Mouse (Mus musculus): Measurements from ENCODE around the gene Tubb4b. TPM values are rescaled to one million over a fixed set of nuclear protein-coding genes. Genes with fewer than 3 reads are reported as not detected.

Gene Tubb4b
- polyA plus RNA-seq (2017; shearing (Covaris generic)) = 100 to 1,000 TPM; 172 to 185 TPM

DNA sequence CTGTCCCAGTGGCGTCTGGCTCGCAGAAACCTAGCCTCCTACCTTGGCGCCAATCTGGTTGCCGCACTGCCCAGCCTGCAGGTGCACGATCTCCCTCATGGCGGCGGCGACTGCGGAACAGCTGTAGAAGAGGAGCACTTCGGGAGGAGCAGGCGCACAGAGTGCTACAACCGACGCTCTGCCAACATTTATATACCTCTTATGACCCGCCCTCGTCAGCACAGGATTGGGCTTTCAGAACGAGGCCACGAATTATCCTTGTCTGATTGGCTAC lies at the start of gene Tubb4b:
Tubb4b (minus strand) TSS at position 211 of the 274 bp plus-strand sequence.

DNA sequence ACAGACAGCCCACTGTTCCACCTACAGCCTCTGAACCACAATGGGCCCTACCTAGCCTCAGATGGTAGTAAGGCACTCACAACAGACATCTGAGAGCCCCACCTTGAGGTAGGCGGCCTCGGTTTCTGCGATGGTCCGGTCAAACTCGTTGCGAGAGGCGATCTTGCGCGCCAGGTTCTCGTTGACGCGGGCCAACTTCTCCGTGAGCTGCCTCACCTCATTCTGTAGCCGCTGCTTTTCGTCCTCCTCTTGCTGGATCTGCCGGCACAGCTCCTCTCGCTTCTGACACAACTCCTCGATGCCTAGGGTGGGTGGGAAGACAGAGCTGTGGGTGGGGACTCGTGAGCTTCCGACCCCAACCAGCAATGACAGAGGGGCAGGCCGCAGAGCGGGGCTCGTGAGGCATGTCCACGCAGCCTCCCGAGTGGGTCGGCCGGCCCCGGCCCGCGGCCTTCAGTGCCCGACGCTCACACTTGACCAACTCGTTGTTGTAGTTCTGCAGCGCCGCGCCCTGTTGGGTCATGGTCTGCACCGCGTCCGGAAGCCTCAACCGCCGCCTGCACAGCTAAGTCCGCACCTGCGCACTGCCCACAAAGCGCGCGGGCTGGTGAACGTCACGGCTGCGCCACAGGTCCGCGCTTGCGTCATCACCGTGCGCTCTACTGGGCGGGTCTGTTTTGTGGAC lies 47.5 kb upstream of the Tubb4b start, which contains the start of the genes Ssna1 and Anapc2:
Ssna1 (minus strand) TSS at position 612 of the 685 bp plus-strand sequence.
Anapc2 (plus strand) TSS at position 652 of the 685 bp plus-strand sequence.

DNA sequence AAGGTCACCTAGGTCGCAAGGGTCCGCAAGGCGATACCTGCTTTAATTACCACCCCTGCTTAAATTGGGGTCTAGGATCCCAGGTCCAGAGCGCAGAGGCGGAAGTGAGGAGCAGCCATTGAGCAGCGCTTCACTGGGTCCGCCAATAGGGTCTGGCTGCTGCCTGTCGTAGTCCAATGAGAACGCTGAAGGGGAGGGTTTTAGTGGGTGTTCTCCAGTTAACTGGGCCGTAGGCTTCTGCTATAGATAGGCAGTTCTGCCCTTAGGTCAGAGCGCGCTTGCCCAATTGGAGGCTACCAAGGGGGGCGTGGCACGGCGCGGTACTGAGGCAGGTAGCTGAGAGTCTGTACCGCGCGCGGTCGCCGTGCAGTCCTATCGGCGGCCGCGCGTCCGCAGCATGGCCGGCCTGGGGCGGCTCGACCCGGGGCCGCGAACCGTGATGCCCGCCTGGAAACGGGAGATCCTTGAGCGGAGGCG lies 37.8 kb upstream of the Tubb4b start, which contains the start of gene Tprn:
Tprn (plus strand) TSS at position 328 of the 477 bp plus-strand sequence.

GRCm38 (mm10) chr2:25255284-25255779 lies 30.8 kb upstream of the Tubb4b start, which contains the start of gene Tmem203:
TSS of gene Tmem203 (plus strand) at chr2:25255439.

DNA sequence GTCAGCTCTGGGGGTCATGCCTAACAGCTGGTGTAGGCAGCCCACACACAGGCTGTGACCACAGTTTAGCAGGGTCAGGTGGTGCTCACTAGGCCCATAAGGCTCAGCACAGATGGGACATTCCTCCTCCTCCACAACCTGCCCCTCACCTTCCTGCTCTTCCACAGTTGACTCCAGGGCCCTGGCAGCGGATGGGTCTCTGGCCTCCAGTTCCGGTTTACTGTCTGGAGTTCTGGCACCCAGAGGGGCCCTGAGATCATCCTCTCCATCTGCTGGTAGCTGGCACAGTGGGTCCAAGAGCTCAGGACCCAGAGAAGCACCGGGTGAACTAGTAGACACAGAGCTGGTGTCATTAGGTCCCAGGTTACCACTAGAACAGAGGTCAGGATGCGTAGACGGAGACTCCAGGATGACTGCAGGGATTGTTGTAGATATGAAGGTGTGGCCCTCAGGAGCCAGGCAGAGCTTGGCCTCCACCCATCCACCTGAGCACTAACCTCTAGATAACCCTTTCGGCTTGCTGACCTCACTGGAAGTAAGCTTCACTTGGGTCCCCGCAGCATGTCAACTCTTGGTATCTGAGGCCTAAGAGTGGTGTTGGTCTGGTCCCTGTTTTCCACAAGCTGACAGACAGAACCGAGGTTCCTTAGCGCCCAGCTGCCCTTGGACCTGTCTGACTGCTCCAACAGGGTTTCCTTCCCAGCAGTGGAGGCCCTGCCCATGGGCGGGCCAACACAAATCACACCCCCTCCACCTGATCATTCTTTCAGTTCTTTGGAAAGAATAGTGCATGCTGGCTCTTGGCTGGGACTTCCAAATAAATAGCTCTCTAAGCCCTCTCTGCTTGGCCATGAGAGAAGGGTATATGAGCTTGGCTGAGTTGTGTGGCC lies 21.9 kb upstream of the Tubb4b start, which contains the start of gene AL732309.1:
AL732309.1 (minus strand) TSS at position 681 of the 890 bp plus-strand sequence.

GRCm38 (mm10) chr2:25242101-25242506 lies 17.6 kb upstream of the Tubb4b start, which contains the start of the genes Rnf208 and Cysrt1:
TSS of gene Rnf208 (plus strand) at chr2:25242255.
TSS of gene Cysrt1 (minus strand) at chr2:25242452.

GRCm38 (mm10) chr2:25236614-25237013 lies 12.1 kb upstream of the Tubb4b start, which contains the start of gene Rnf224:
TSS of gene Rnf224 (minus strand) at chr2:25236787.

DNA sequence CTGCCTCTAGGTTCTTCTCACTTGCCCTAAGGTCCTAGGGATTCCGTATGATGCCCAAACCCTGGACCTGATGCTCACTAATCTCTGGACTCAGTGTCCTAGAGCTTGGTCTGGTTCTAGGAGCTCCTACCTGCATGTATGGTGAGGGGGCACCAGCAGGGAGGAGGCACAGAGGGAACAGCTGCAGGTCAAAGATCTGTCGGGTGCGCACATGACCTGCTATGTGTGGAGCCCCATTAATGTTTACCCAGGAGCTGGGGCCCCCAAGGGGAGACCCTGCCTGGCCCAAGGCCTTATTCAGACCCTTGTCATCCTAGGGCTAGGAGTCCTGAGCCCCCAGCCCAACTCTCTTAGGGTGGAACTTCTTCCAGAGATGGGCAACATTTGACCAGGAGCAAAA lies 9.5 kb upstream of the Tubb4b start, which contains the start of gene Slc34a3:
Slc34a3 (minus strand) TSS at position 315 of the 400 bp plus-strand sequence.

GRCm38 (mm10) chr2:25218445-25218844 lies 6.1 kb downstream of the Tubb4b start, which contains the start of gene Fam166a:
TSS of gene Fam166a (plus strand) at chr2:25218745.

GRCm38 (mm10) chr2:25214444-25214843 lies 10.1 kb downstream of the Tubb4b start, which contains the start of gene Stpg3:
TSS of gene Stpg3 (minus strand) at chr2:25214637.

DNA sequence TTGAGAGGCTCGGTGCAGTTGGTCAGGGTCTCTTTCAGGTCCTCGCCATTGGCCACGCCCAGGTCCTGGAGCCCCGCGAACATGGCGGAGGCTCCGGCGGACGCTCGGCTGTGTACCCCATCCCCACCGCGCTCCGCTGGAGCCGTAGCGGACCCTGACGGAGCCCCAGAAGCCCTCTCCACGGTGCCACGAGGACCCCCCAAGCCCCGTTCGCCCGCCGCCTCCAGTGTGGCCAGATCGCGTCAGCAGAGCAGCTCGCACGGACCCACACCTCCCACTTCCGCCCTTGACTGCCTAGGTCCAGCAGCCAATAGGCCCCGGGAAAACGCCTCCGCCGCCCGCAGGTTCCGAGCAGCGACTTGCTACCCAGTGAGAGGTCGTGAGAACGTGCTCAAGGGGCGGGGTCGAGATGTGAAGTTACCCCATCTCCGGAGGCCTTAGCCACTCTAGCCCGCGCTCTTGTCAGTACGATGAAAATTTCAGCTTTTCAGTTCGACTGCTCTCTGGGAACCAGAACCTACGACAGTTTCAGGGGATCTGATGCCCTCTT lies 13.3 kb downstream of the Tubb4b start, which contains the start of gene Nelfb:
Nelfb (minus strand) TSS at position 369 of the 550 bp plus-strand sequence.

DNA sequence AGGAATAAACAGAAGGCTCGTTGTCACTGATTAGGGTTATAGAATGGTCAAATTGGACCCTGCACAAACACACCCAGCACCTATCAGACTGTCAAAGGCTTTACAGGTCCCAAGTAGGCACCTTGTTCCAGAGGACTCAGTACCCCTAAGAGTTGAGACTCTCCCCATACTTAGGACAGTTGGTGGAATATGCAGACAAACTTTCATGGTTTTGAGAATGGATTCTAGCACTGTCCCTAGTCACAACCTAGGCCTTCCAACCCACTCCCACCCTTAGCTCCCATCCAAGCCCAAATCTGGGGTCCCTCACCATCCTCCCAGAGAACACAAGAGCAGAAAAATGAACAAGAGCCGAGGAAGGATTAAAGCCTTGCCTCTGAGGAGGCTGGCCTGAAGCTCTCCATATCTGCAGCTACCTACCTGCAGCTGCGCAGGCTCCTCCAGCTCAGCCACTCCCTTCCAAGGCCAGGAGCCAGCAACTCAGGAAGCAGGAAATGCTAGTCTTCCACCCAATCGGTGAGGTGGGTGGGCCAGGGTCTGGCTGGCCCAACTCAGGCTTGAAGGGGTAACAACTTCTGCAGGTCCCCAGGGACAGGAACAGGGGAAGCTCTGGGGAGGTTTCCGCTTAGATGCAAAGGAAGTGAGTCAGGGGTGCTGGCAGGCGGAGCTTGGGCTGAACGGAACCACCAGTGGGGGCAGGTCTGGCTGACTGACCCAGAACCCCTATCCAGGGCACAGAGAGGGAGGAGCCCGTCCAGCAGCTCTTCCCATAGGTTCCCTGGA lies 28.1 kb downstream of the Tubb4b start, which contains the start of gene Tor4a:
Tor4a (minus strand) TSS at position 715 of the 783 bp plus-strand sequence.

GRCm38 (mm10) chr2:25180478-25180903 lies 44.0 kb downstream of the Tubb4b start, which contains the start of gene Nrarp:
TSS of gene Nrarp (plus strand) at chr2:25180758.

Other genes with a start within 250 kb of the Tubb4b start
- 10 to 100 TPM; 82.9 to 86.7 TPM for gene Mrpl41, start 249.6 kb downstream of the Tubb4b start, polyA plus RNA-seq (2017; shearing (Covaris generic))
- 10 to 100 TPM; 80.2 to 86.3 TPM for gene Pnpla7, start 248.7 kb downstream of the Tubb4b start, polyA plus RNA-seq (2017; shearing (Covaris generic))
- 10 to 100 TPM; 35.8 to 65.7 TPM for gene Nsmf, start 170.3 kb downstream of the Tubb4b start, polyA plus RNA-seq (2017; shearing (Covaris generic))
- gene Entpd8, start 144.4 kb downstream of the Tubb4b start, polyA plus RNA-seq (2017; shearing (Covaris generic)) = 1 to 10 TPM; 1.1 to 2.4 TPM
- 10 to 100 TPM in 1 of 2 experiments, 1 to 10 TPM in 1; 3.2 to 10.1 TPM for gene Noxa1, start 129.6 kb downstream of the Tubb4b start, polyA plus RNA-seq (2017; shearing (Covaris generic))
- gene Nrarp, start 43.9 kb downstream of the Tubb4b start, polyA plus RNA-seq (2017; shearing (Covaris generic)) = 1 to 10 TPM; 4.9 to 8.7 TPM
- 100 to 1,000 TPM; 105 to 119 TPM for gene Tor4a, start 27.8 kb downstream of the Tubb4b start, polyA plus RNA-seq (2017; shearing (Covaris generic))
- gene Nelfb, start 13.2 kb downstream of the Tubb4b start, polyA plus RNA-seq (2017; shearing (Covaris generic)) = 100 to 1,000 TPM; 141 to 186 TPM
- gene Stpg3, start 10.1 kb downstream of the Tubb4b start, polyA plus RNA-seq (2017; shearing (Covaris generic)) = 1 to 10 TPM in 1 of 2 experiments, under 1 TPM in 1; 0.29 to 1.4 TPM
- under 1 TPM; 0.27 to 0.54 TPM for gene Fam166a, start 6.0 kb downstream of the Tubb4b start, polyA plus RNA-seq (2017; shearing (Covaris generic))
- not detected for gene Slc34a3, start 9.7 kb upstream of the Tubb4b start, polyA plus RNA-seq (2017; shearing (Covaris generic))
- not detected for gene Rnf224, start 12.1 kb upstream of the Tubb4b start, polyA plus RNA-seq (2017; shearing (Covaris generic))
- 1 to 10 TPM; 1.2 to 2.0 TPM for gene Rnf208, start 17.6 kb upstream of the Tubb4b start, polyA plus RNA-seq (2017; shearing (Covaris generic))
- not detected for gene Cysrt1, start 17.8 kb upstream of the Tubb4b start, polyA plus RNA-seq (2017; shearing (Covaris generic))
- 10 to 100 TPM in 1 of 2 experiments, 1 to 10 TPM in 1; 6.2 to 11.9 TPM for gene AL732309.1, start 22.2 kb upstream of the Tubb4b start, polyA plus RNA-seq (2017; shearing (Covaris generic))
- gene Tmem203, start 30.7 kb upstream of the Tubb4b start, polyA plus RNA-seq (2017; shearing (Covaris generic)) = 10 to 100 TPM; 20.6 to 22.0 TPM
- 10 to 100 TPM; 17.1 to 22.4 TPM for gene Tprn, start 37.9 kb upstream of the Tubb4b start, polyA plus RNA-seq (2017; shearing (Covaris generic))
- 100 to 1,000 TPM; 117 to 137 TPM for gene Ssna1, start 47.7 kb upstream of the Tubb4b start, polyA plus RNA-seq (2017; shearing (Covaris generic))
- gene Anapc2, start 47.8 kb upstream of the Tubb4b start, polyA plus RNA-seq (2017; shearing (Covaris generic)) = 100 to 1,000 TPM in 1 of 2 experiments, 10 to 100 TPM in 1; 94.3 to 117 TPM
- gene Tmem210, start 63.4 kb upstream of the Tubb4b start, polyA plus RNA-seq (2017; shearing (Covaris generic)) = not detected
- gene Lrrc26, start 65.2 kb upstream of the Tubb4b start, polyA plus RNA-seq (2017; shearing (Covaris generic)) = 1 to 10 TPM in 1 of 2 experiments, not detected in 1; 4.0 TPM
- gene Grin1, start 94.5 kb upstream of the Tubb4b start, polyA plus RNA-seq (2017; shearing (Covaris generic)) = under 1 TPM; 0.41 to 0.78 TPM
- 10 to 100 TPM; 21.9 to 32.4 TPM for gene Man1b1, start 107.6 kb upstream of the Tubb4b start, polyA plus RNA-seq (2017; shearing (Covaris generic))
- 10 to 100 TPM; 21.7 to 25.4 TPM for gene Dpp7, start 131.7 kb upstream of the Tubb4b start, polyA plus RNA-seq (2017; shearing (Covaris generic))
- gene Uap1l1, start 141.0 kb upstream of the Tubb4b start, polyA plus RNA-seq (2017; shearing (Covaris generic)) = 10 to 100 TPM; 30.5 to 53.8 TPM
- under 1 TPM in 1 of 2 experiments, not detected in 1; 0.40 TPM for gene Sapcd2, start 147.6 kb upstream of the Tubb4b start, polyA plus RNA-seq (2017; shearing (Covaris generic))
- gene Entpd2, start 171.2 kb upstream of the Tubb4b start, polyA plus RNA-seq (2017; shearing (Covaris generic)) = under 1 TPM in 1 of 2 experiments, not detected in 1; 0.40 TPM
- gene Npdc1, start 174.6 kb upstream of the Tubb4b start, polyA plus RNA-seq (2017; shearing (Covaris generic)) = 1 to 10 TPM; 4.3 to 6.2 TPM
- gene Fut7, start 198.6 kb upstream of the Tubb4b start, polyA plus RNA-seq (2017; shearing (Covaris generic)) = 10 to 100 TPM in 1 of 2 experiments, 1 to 10 TPM in 1; 8.5 to 21.4 TPM
- 10 to 100 TPM; 62.8 to 67.6 TPM for gene Abca2, start 204.0 kb upstream of the Tubb4b start, polyA plus RNA-seq (2017; shearing (Covaris generic))
- 1 to 10 TPM; 3.4 to 4.3 TPM for gene Clic3, start 232.1 kb upstream of the Tubb4b start, polyA plus RNA-seq (2017; shearing (Covaris generic))
- 100 to 1,000 TPM in 1 of 2 experiments, 10 to 100 TPM in 1; 95.5 to 104 TPM for gene Paxx, start 236.4 kb upstream of the Tubb4b start, polyA plus RNA-seq (2017; shearing (Covaris generic))
- gene Ptgds, start 245.3 kb upstream of the Tubb4b start, polyA plus RNA-seq (2017; shearing (Covaris generic)) = under 1 TPM in 1 of 2 experiments, not detected in 1; 0.37 TPM